Mouse (Mus musculus): Measurements from ENCODE around the gene Glis3. TPM values are rescaled to one million over a fixed set of nuclear protein-coding genes. Genes with fewer than 3 reads are reported as not detected.

Glis3 gene
- polyA plus RNA-seq, 1 experiment from 2014 or later: 1.2 TPM

GRCm38 (mm10) chr19:28365897-28366296 is 314.0 kb downstream of the Glis3 start:
- H3K36me3 ChIP-seq: no peaks in the 10 kb centered on the region
- peak; percentile 58; the same call in 1 of the 2 replicates for ATAC-seq (replicated peaks)
- H3K9ac ChIP-seq (replicated peaks): no peak overlapping the region
- H3K9me3 ChIP-seq: no peaks in the 10 kb centered on the region
- no peak overlapping the region for H3K4me3 ChIP-seq
- H3K27ac ChIP-seq (replicated peaks): no peak overlapping the region
- H3K27me3 ChIP-seq: no peaks in the 10 kb centered on the region
- peaks cover 4% of the 10 kb centered on the region; the same call in 1 of the 2 replicates for H3K4me1 ChIP-seq
- H3K4me2 ChIP-seq (replicated peaks): no peak overlapping the region
- 19% methylated on average over 7 of the region's 7 CpGs for WGBS

- 94% methylated on average over 4 of the region's 4 CpGs for WGBS
- Histone ChIP-seq H3K4me2 (replicated peaks) (no peak overlapping the region), H3K27ac (replicated peaks) (no peak overlapping the region), H3K27me3 (no peaks in the 10 kb centered on the region), H3K4me1 (peaks cover 7% of the 10 kb centered on the region), H3K9ac (replicated peaks) (no peak overlapping the region), H3K9me3 (no peaks in the 10 kb centered on the region), H3K4me3 (no peak overlapping the region), H3K36me3 (no peaks in the 10 kb centered on the region)
- no peak for ATAC-seq (replicated peaks)
Measured at GRCm38 (mm10) chr19:28360884-28361283, 319.0 kb downstream of the Glis3 start.

GRCm38 (mm10) chr19:28357595-28357994 is 322.3 kb downstream of the Glis3 start:
- Histone ChIP-seq H3K9me3 (no peaks in the 10 kb centered on the region), H3K9ac (replicated peaks) (no peak overlapping the region), H3K4me2 (replicated peaks) (no peak overlapping the region), H3K27me3 (peaks cover 2% of the 10 kb centered on the region; the same call in 1 of the 2 replicates), H3K27ac (replicated peaks) (peak overlapping the region; percentile 54; the same call in 1 of the 2 replicates), H3K36me3 (no peaks in the 10 kb centered on the region), H3K4me1 (peaks cover 12% of the 10 kb centered on the region), H3K4me3 (no peak overlapping the region)
- no peak for ATAC-seq (replicated peaks)
- WGBS: 69% methylated on average over 9 of the region's 9 CpGs

- no peak for ATAC-seq (replicated peaks)
- peaks cover 9% of the 10 kb centered on the region for H3K4me1 ChIP-seq
- 56% methylated on average over 13 of the region's 13 CpGs for WGBS
- no peak overlapping the region for H3K27ac ChIP-seq (replicated peaks)
- no peak overlapping the region for H3K4me3 ChIP-seq
- no peak overlapping the region for H3K4me2 ChIP-seq (replicated peaks)
- no peaks in the 10 kb centered on the region for H3K9me3 ChIP-seq
- no peak overlapping the region for H3K9ac ChIP-seq (replicated peaks)
- peaks cover 6% of the 10 kb centered on the region; the same call in 1 of the 2 replicates for H3K27me3 ChIP-seq
- H3K36me3 ChIP-seq: no peaks in the 10 kb centered on the region
Measured at GRCm38 (mm10) chr19:28351068-28352066, 328.5 kb downstream of the Glis3 start.

GRCm38 (mm10) chr19:28347080-28347825 is 332.6 kb downstream of the Glis3 start:
- no peak for ATAC-seq (replicated peaks)
- Histone ChIP-seq H3K36me3 (no peaks in the 10 kb centered on the region), H3K4me1 (peaks cover 14% of the 10 kb centered on the region), H3K9ac (replicated peaks) (no peak overlapping the region), H3K4me2 (replicated peaks) (no peak overlapping the region), H3K9me3 (no peaks in the 10 kb centered on the region), H3K4me3 (no peak overlapping the region), H3K27ac (replicated peaks) (no peak overlapping the region), H3K27me3 (peaks cover 3% of the 10 kb centered on the region; the same call in 1 of the 2 replicates)
- WGBS: 42% methylated on average over 13 of the region's 13 CpGs

GRCm38 (mm10) chr19:28343640-28344039 is 336.2 kb downstream of the Glis3 start:
- H3K27me3 ChIP-seq: peaks cover 5% of the 10 kb centered on the region; the same call in 1 of the 2 replicates
- H3K36me3 ChIP-seq: no peaks in the 10 kb centered on the region
- 33% methylated on average over 7 of the region's 7 CpGs for WGBS
- no peak for ATAC-seq (replicated peaks)
- H3K4me3 ChIP-seq: no peak overlapping the region
- H3K9ac ChIP-seq (replicated peaks): no peak overlapping the region
- no peak overlapping the region for H3K4me2 ChIP-seq (replicated peaks)
- H3K27ac ChIP-seq (replicated peaks): no peak overlapping the region
- peaks cover 10% of the 10 kb centered on the region for H3K4me1 ChIP-seq
- H3K9me3 ChIP-seq: no peaks in the 10 kb centered on the region

- no peak for ATAC-seq (replicated peaks)
- peaks cover 15% of the 10 kb centered on the region; the same call in 1 of the 2 replicates for H3K27me3 ChIP-seq
- H3K27ac ChIP-seq (replicated peaks): peak overlapping the region; percentile 5; the same call in 1 of the 2 replicates
- H3K4me1 ChIP-seq: peaks cover 31% of the 10 kb centered on the region
- no peak overlapping the region for H3K9ac ChIP-seq (replicated peaks)
- 33% methylated on average over 3 of the region's 3 CpGs for WGBS
- no peaks in the 10 kb centered on the region for H3K36me3 ChIP-seq
- no peak overlapping the region for H3K4me3 ChIP-seq
- H3K4me2 ChIP-seq (replicated peaks): no peak overlapping the region
- no peaks in the 10 kb centered on the region for H3K9me3 ChIP-seq
Measured at GRCm38 (mm10) chr19:28337574-28337973, 342.3 kb downstream of the Glis3 start.

- H3K9ac ChIP-seq (replicated peaks): no peak overlapping the region
- no peak for ATAC-seq (replicated peaks)
- no peaks in the 10 kb centered on the region for H3K36me3 ChIP-seq
- 10% methylated on average over 4 of the region's 4 CpGs for WGBS
- peaks cover 35% of the 10 kb centered on the region for H3K4me1 ChIP-seq
- H3K4me3 ChIP-seq: no peak overlapping the region
- H3K27me3 ChIP-seq: peaks cover 18% of the 10 kb centered on the region
- H3K4me2 ChIP-seq (replicated peaks): no peak overlapping the region
- no peak overlapping the region for H3K27ac ChIP-seq (replicated peaks)
- H3K9me3 ChIP-seq: no peaks in the 10 kb centered on the region
Measured at GRCm38 (mm10) chr19:28336651-28337510, 343.0 kb downstream of the Glis3 start.

- Histone ChIP-seq H3K36me3 (no peaks in the 10 kb centered on the region), H3K4me2 (replicated peaks) (no peak overlapping the region), H3K27me3 (peaks cover 25% of the 10 kb centered on the region), H3K9me3 (no peaks in the 10 kb centered on the region), H3K4me1 (peaks cover 35% of the 10 kb centered on the region), H3K27ac (replicated peaks) (no peak overlapping the region), H3K9ac (replicated peaks) (no peak overlapping the region), H3K4me3 (no peak overlapping the region)
- WGBS: 39% methylated on average over 8 of the region's 8 CpGs
- no peak for ATAC-seq (replicated peaks)
Measured at GRCm38 (mm10) chr19:28335890-28336289, 344.0 kb downstream of the Glis3 start.

- Histone ChIP-seq H3K4me2 (replicated peaks) (no peak overlapping the region; the same call in 1 of the 2 replicates), H3K9me3 (no peaks in the 10 kb centered on the region), H3K27ac (replicated peaks) (peak overlapping the region; percentile 35; the same call in 1 of the 2 replicates), H3K4me1 (peaks cover 40% of the 10 kb centered on the region), H3K4me3 (no peak overlapping the region), H3K9ac (replicated peaks) (no peak overlapping the region), H3K36me3 (no peaks in the 10 kb centered on the region), H3K27me3 (peaks cover 27% of the 10 kb centered on the region)
- WGBS: 8% methylated on average over 11 of the region's 11 CpGs
- ATAC-seq (replicated peaks): peak; percentile 84
Measured at GRCm38 (mm10) chr19:28333007-28333766, 346.7 kb downstream of the Glis3 start.

All from forebrain, embryonic 15.5 days (tissue).